Mouse (Mus musculus): ENCODE results near the gene Rsph6a. TPM values are rescaled to one million over a fixed set of nuclear protein-coding genes. Genes with fewer than 3 reads are reported as not detected.

Gene Rsph6a
- total RNA-seq, 2 experiments from 2014 or later: not detected

DNA sequence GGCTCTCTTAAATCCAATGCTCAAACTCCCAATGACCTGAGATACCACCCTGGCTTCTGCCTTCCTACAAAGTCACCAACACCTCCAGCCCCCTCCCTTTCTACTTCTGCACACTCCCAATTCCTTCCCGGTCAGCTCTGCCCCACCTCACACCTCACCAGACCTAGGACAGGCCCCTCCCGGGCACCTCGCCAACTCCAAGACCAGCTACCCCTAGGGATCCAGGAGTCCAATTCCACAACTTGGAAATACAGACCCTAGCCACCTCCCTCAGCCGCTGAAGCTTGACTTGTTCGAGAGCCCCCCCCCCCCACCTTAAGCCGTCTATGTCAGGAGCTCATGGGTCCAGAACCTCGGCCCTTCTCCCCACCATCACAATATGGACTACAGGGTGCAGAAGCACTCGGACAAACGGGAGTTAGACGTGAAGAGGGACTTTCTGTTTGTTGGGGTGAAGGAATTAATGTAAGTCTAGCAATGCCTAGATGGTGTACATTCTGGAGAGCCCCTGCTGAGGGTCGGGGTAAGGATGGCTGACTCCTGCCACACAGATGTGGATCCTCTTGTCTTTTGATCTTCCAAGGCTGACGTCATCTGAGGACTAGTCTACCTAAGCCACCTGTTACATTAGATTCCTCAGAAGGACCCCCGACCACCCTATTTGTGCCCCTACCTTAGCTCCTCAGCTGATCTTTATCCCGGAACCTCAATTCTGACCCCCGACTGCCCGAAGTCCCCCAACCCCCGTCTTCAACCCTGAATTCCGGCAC lies 32.1 kb upstream of the Rsph6a start:
- Histone ChIP-seq H3K4me3 (no peak overlapping the region), H3K27ac (no peak overlapping the region)
- intact Hi-C loops (cut with DNase I): loop anchor here (2.0 kb wide), 2 partner anchors 16 to 126 kb away; no protein-coding TSS in a partner anchor
- no peak for DNase-seq
- TF ChIP-seq CTCF (IDR thresholded peaks at IDR 0.05): no peak

DNA sequence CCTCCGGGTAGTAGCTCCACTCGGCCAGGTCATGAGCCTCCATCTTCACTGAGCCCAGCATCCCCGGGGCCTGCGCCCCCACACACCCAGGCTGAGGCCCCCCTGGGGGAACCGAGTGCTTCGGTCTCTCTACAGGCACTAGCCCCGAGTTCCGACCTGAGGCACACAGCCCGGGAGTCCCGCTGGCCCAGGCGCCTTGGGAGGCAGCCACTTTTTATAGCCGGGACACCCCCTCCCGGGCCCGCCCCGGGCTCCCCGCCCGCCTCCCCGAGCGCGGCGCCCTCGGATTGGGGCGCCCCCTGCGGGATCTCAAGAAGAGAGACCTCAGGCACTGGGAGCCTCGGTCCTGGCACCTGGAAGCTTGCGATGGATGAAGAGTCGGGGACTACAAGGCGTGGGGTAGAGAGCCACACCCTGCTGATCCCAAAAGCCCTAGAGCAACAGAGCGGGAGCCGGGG lies 31.1 kb upstream of the Rsph6a start, which contains the start of gene Foxa3:
Foxa3 (minus strand) TSS at position 182 of the 458 bp plus-strand sequence.
- intact Hi-C loops (cut with DNase I): loop anchor here (2.0 kb wide), 2 partner anchors 17 to 127 kb away; no protein-coding TSS in a partner anchor
- Histone ChIP-seq H3K4me3 (peak within 1 kb of the TSS; percentile 84), H3K27ac (peak within 1 kb of the TSS; percentile 89)
- DNase-seq: peak; percentile 81
- TF ChIP-seq CTCF (IDR thresholded peaks at IDR 0.05): peak; percentile 69

DNA sequence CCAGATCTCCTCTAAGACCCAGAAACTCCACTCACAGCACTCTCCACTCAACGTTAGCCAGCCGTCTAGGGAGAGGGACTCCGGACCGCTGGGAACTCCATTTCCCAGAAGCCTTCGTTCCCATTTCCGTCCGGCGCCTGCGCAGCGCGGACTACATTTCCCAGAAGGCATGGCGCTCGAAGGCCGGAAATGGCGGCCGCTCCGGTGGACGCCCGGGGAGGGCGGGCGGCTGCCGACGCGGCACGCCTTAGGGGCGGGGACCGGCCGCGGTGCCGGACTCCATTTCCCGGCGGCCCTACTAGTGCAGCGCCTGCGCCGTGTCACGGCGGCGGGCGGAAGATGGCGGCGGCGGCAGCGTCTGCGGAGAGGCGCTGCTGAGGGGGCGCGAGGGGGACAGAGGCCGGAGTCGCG lies 30.4 kb upstream of the Rsph6a start, which contains the start of gene Sympk:
Sympk (plus strand) TSS at position 282 of the 411 bp plus-strand sequence.
- intact Hi-C loops (cut with DNase I): no loop called here
- H3K27ac ChIP-seq: peak within 1 kb of the TSS; percentile 89
- peak; percentile 98 for DNase-seq
- peak within 1 kb of the TSS; percentile 84 for H3K4me3 ChIP-seq
- TF ChIP-seq CTCF (IDR thresholded peaks at IDR 0.05): no peak

DNA sequence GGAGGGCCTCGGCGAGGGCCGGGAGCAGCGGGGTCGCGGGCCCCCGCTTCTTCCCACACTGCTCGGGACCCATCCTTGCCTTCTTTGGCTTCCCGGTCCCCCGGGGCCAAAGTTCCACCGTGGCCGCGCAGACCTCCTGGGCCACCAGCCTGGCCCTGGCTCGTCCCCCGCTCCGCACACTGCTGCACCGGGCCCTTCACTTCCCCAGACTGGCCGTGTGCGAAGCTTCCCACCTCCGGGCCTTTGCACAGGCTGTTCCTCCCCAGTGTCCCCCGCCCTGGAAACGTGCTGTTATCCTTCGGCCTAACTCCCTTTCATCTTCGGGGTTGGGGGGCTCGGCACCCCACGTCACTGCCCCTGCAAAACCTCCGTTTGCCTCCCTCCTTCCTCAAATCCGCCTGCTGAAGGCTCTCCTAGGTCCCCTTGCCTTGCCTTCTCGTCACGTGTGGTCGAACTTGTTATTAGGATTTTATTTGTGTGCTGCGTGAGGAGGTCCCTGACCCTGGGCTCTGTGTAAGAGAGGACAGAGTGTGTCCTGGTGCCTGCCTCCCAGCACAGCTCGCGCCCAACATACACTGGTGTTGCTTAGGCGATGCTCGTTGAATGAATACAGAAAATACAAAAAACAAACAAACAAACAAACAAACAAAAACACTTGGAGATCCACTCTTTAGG lies 29.8 kb upstream of the Rsph6a start:
- peak overlapping the region; percentile 89 for H3K27ac ChIP-seq
- H3K4me3 ChIP-seq: peak overlapping the region; percentile 84
- intact Hi-C loops (cut with DNase I): no loop called here
- no peak for TF ChIP-seq CTCF (IDR thresholded peaks at IDR 0.05)
- peak; percentile 61 for DNase-seq

DNA sequence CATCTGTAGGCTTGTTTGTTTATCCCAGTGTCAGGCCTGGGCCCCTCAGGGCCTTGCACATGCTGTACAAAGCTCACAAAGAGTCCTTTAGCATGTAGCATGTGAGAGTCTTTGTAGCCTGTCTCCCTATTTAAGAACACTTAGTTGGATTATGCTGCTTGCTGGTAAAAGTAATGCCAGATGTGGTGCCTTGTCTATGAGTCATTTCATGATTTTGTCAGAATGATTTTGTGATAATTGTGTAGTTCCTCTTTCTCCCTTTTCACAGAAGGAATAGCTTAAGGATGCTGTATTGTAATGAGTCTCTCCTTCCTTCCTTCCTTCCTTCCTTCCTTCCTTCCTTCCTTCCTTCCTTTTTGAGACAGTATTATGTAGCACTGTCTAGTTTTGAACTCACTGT lies 26.4 kb upstream of the Rsph6a start:
- no peak overlapping the region for H3K27ac ChIP-seq
- no peak for DNase-seq
- intact Hi-C loops (cut with DNase I): no loop called here
- TF ChIP-seq CTCF (IDR thresholded peaks at IDR 0.05): no peak
- no peak overlapping the region for H3K4me3 ChIP-seq

DNA sequence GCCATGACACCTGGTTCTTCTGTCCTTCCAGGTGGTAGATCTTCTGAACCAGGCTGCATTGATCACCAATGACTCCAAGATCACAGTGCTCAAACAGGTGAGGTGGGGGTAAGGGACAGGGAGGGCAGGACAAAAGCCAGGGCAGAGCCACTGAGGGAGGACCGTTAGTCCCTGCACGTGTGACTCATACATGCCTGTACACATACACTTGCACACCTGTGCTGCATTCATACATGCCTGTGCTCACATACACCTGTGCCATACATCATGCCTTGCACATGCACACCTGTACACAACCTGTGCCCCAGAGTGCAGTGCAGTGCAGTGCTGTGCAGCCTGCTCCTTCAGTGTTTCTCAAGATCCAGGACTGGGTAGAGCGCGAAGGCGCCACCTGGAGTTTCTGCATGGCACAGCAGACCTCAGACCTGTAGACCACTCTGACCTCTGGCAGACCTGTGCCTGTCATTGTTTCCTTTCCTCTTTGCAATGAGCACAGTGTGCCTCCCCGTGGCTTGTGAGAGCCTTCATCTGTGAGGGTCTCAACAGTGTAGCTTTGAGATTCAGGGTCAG lies 25.3 kb upstream of the Rsph6a start:
- intact Hi-C loops (cut with DNase I): no loop called here
- TF ChIP-seq CTCF (IDR thresholded peaks at IDR 0.05): peak; percentile 73
- no peak overlapping the region for H3K27ac ChIP-seq
- H3K4me3 ChIP-seq: no peak overlapping the region
- DNase-seq: peak; percentile 67

DNA sequence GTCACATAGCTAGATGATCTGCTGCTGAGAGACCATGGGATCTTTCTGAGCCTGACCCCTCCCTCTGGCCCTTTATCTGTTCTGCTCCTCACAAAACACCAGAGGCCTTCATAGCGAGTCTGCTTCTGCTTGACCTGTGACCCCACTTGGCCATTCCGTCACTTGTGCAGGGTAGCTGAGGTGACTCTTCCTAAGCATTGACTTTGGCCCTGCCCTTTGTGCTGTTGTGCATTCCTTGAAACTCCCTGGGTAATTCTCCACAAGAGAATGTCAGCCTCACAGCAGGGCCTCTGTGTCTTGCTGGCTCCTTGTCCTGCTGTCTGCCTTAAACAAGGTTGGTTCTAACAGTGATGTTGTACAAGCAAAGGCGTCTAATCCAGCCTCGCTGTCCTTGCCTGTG lies 22.8 kb upstream of the Rsph6a start:
- no peak overlapping the region for H3K27ac ChIP-seq
- no peak for TF ChIP-seq CTCF (IDR thresholded peaks at IDR 0.05)
- intact Hi-C loops (cut with DNase I): no loop called here
- no peak for DNase-seq
- H3K4me3 ChIP-seq: no peak overlapping the region

DNA sequence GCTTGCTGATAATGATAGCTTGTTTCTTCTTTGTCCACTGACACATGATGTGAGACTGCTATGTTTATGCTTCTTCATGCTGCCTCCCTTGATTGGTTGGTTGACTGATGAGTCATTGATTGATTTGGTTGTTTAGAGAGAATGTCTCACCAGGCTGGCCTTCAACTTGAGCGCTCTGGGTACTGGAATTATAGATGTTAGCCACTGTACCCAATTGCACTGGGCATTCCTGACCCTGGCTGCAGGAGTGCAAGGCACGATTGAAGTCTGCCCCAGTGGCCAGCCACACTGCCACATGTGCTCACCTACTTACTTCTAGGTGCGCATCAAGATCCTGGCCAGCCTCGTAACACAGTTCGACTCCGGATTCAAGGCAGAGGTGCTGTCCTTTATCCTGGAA lies 9.9 kb upstream of the Rsph6a start:
- Histone ChIP-seq H3K4me3 (no peak overlapping the region), H3K27ac (no peak overlapping the region)
- no peak for DNase-seq
- intact Hi-C loops (cut with DNase I): no loop called here
- no peak for TF ChIP-seq CTCF (IDR thresholded peaks at IDR 0.05)

DNA sequence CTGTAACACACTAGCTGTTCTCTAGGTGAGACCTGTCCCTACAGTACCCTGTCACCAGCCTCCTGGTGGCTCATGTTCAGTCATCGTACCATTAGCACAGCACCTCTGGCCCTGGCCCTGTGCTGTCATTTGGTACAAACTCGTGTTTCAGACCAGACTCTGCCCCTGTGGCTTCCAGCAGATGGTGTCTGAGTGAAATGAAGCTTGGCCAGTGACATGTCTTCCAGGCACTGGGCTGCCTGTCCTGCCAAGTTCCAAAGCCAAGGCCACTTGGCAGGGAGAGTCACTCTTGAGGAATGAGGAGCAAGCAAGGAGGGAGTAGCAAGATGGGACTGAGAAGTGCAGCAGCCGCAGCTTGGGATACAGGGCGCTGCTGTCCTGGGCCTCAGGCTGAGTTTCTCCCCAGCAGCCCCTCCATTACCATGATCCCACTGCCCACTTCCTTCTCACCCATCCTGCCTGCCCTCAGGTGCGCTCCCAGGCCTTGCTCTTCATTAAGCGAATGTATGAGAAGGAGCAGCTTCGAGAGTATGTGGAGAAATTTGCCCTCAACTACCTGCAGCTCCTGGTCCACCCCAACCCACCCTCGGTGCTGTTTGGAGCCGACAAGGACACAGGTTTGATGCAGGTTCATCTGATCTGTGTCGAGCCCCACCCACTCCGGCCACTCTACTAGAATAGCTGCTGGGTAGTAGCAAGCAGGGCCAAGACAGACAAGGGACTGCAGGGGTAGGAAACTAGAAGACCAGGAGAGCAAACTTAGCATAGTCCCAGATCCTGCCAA lies 8.0 kb upstream of the Rsph6a start:
- intact Hi-C loops (cut with DNase I): no loop called here

DNA sequence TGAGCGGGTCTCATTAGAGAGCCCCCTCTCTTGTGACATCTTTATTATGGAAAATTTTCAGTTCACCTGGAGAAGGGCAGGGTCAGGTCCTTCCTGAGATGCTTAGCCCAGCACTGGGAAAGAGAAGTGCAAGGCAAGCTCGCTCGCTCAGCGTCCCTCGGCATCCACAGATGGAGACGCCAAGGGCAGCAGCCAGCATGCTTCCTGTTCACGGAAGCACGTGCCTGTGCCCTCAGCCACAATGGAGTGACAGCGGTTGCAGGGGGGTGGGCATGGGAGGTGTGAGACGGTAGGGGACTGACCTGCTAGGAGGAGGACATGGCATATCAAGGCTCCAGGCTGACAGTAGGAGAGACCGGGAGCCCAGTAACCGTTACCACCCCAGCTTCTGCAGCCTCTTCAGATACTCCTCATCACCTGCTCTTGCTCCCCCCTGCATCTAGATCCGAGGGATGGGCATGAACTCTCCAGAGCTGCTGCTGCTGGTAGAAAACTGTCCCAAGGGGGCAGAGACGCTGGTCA lies 6.4 kb upstream of the Rsph6a start:
- no peak for TF ChIP-seq CTCF (IDR thresholded peaks at IDR 0.05)
- no peak for DNase-seq
- no peak overlapping the region for H3K4me3 ChIP-seq
- intact Hi-C loops (cut with DNase I): no loop called here
- H3K27ac ChIP-seq: no peak overlapping the region

More for the DNA sequence above, 8.0 kb upstream of the Rsph6a start:
- Histone ChIP-seq H3K27ac (peak overlapping the region; percentile 69), H3K4me3 (no peak overlapping the region)
- peak; percentile 14; the same call in 1 of the 2 replicates for TF ChIP-seq CTCF (IDR thresholded peaks at IDR 0.05)
- peak; percentile 88 for DNase-seq

DNA sequence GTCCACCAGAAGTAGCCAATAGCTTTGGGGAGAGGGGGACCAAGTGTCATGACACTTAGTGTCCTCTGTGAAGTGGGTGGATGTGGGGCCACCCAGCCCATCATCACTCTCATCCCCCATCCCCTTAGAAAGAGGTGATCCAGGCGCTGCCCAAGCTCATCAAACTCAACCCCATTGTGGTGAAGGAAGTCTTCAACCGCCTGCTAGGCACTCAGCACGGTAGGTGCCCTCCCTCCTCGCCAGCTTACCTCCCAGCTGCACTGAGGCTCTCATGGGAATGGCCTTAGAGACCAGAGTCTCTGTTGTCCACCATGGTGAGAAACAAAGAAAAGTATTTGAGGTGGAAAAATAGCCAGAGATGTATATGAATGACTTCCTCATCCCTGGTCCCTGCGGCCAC lies 5.2 kb upstream of the Rsph6a start:
- no peak for DNase-seq
- Histone ChIP-seq H3K27ac (no peak overlapping the region), H3K4me3 (no peak overlapping the region)
- intact Hi-C loops (cut with DNase I): no loop called here
- TF ChIP-seq CTCF (IDR thresholded peaks at IDR 0.05): no peak

DNA sequence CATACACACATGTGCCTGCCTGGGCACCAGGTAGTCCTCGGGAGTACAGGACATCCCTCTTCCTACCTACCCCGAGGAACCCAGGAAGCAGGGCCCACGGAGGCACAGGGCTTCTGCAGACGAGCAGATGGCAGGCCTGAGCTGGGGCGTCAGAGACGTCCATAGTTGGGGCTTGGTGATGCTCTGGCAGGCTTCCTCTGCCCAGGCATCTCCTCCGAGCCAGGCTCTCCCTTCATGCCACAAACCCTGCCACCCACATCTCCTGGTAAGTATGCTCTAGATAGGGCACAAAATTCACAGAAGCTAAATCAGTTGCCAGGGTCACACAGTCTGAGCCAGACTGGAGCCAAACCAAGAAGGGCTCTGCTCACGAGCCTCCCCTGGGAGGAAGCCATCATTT lies 4.3 kb upstream of the Rsph6a start:
- no peak for TF ChIP-seq CTCF (IDR thresholded peaks at IDR 0.05)
- no peak overlapping the region for H3K27ac ChIP-seq
- no peak overlapping the region for H3K4me3 ChIP-seq
- DNase-seq: no peak
- intact Hi-C loops (cut with DNase I): no loop called here

All from gastrocnemius, adult 2 months (tissue).